ENCODE assay signal across 10 mouse cellular contexts in genomic region chr13:5779410-5779809, GRCm38 (mm10).
DNase-seq lines count a peak whose midpoint lies in the region; ATAC-seq and TF ChIP-seq lines count a peak whose summit lies in the region.
"Had no signal": no experiment of that assay in that cellular context is flagged by ENCODE, and none has a peak within 500 bp of the region (broad histone marks: within the 10 kb centered on the region; RNA-seq: fewer than 3 reads in every experiment).

No protein-coding gene starts in this region.

- WGBS in lung, adult 2 months, result 23% methylated on average over 4 of the region's 4 CpGs
- 15% methylated on average over 4 of the region's 4 CpGs for WGBS in thymus, adult 2 months

- H3K36me3 ChIP-seq in G1E (replicated peaks), result no peaks in the 10 kb centered on the region
- H3K36me3 ChIP-seq in thymus, adult 2 months (ENCODE audit: control insufficient read depth, insufficient read depth, low read length), result no peaks in the 10 kb centered on the region
- H3K36me3 ChIP-seq: neural tube, embryonic 13.5 days had no signal

- peak; percentile 80 for ATAC-seq in G1E (ENCODE audit: extremely low read depth, insufficient number of reproducible peaks, low FRiP score, poor library complexity, severe bottlenecking)
- peak; percentile 84 for ATAC-seq in megakaryocyte progenitor cell, adult 5-6 weeks (replicated peaks; ENCODE audit: poor library complexity)

- H3K4me1 ChIP-seq in lung, adult 2 months (ENCODE audit: control insufficient read depth, insufficient read depth, low read length), result no peaks in the 10 kb centered on the region; the same call in 1 of the 2 replicates
- peaks cover 17% of the 10 kb centered on the region for H3K4me1 ChIP-seq in G1E (ENCODE audit: insufficient read depth, low read depth, low read length)
- peaks cover 9% of the 10 kb centered on the region for H3K4me1 ChIP-seq in thymus, adult 2 months (replicated peaks; ENCODE audit: control insufficient read depth, insufficient read depth, low read length)
- H3K4me1 ChIP-seq: neural tube, embryonic 13.5 days had no signal

- H3K9me3 ChIP-seq in G1E (replicated peaks), result no peaks in the 10 kb centered on the region
- H3K9me3 ChIP-seq: neural tube, embryonic 13.5 days had no signal

- TF ChIP-seq CTCF in lung, adult 2 months (IDR thresholded peaks at IDR 0.05; ENCODE audit: insufficient read depth, low read length), result no peak
- TF ChIP-seq CTCF in G1E (IDR thresholded peaks at IDR 0.05; ENCODE audit: low read depth, low read length), result no peak
- no peak for TF ChIP-seq CTCF in thymus, adult 2 months (IDR thresholded peaks at IDR 0.05; ENCODE audit: borderline replicate concordance, control insufficient read depth, extremely low read depth, insufficient read depth, low read length, poor library complexity)

- no peak for TF ChIP-seq POLR2A in lung, adult 2 months (IDR thresholded peaks at IDR 0.05; ENCODE audit: borderline replicate concordance, extremely low read depth, low read depth, low read length)
- TF ChIP-seq POLR2A in thymus, adult 2 months (IDR thresholded peaks at IDR 0.05; ENCODE audit: control insufficient read depth, extremely low read depth, insufficient read depth, low read length, poor library complexity), result no peak

- no peaks in the 10 kb centered on the region for H3K27me3 ChIP-seq in G1E (ENCODE audit: insufficient read depth, low read length)
- no peaks in the 10 kb centered on the region for H3K27me3 ChIP-seq in thymus, adult 2 months (ENCODE audit: control insufficient read depth, insufficient read depth, low read length)
- H3K27me3 ChIP-seq: neural tube, embryonic 13.5 days had no signal

- H3K27ac ChIP-seq in thymus, adult 2 months (ENCODE audit: control insufficient read depth, insufficient read depth, low read length), result no peak overlapping the region
- H3K27ac ChIP-seq: liver, embryonic 14.5 days; neural tube, embryonic 13.5 days had no signal

- DNase-seq in lung, postnatal 25 days (ENCODE audit: low spot score), result peak; percentile 63
- DNase-seq in lung, adult 2 months, result no peak
- no peak for DNase-seq in G1E (ENCODE audit: low spot score)
- peak; percentile 62 for DNase-seq in c-Kit-positive CD71-negative TER-119-negative erythroid progenitor cells, embryonic 14.5 days (ENCODE audit: low read depth)
- no peak for DNase-seq in layer of hippocampus, postnatal 14 days (ENCODE audit: low spot score in 2 of 2)
- DNase-seq in thymus, adult 2 months, result no peak
- DNase-seq: heart, postnatal 36 days had no signal

- H3K4me3 ChIP-seq in lung, adult 2 months (replicated peaks; ENCODE audit: extremely low read depth, low read depth, low read length), result no peak overlapping the region
- no peak overlapping the region for H3K4me3 ChIP-seq in G1E (ENCODE audit: low read depth, low read length)
- H3K4me3 ChIP-seq in thymus, adult 2 months (ENCODE audit: control insufficient read depth, insufficient read depth, low read length), result no peak overlapping the region
- H3K4me3 ChIP-seq: neural tube, embryonic 13.5 days had no signal

Comparison
In these comparisons a context has a peak if more than half of its experiments do, and no peak if none do; other contexts are left out.
1. DNase-seq: peak in lung, postnatal 25 days (single experiment) and c-Kit-positive CD71-negative TER-119-negative erythroid progenitor cells, embryonic 14.5 days (single experiment); none in lung, adult 2 months (single experiment), G1E (single experiment), layer of hippocampus, postnatal 14 days (0 of 2) and thymus, adult 2 months (single experiment).